Mouse (Mus musculus): ENCODE results near the gene Kcnj14. TPM values are rescaled to one million over a fixed set of nuclear protein-coding genes. Genes with fewer than 3 reads are reported as not detected.

Gene Kcnj14
- total and polyA plus RNA-seq, 2 experiments from 2014 or later = 1.00 to 1.1 TPM

- DNase-seq = no peak
These were observed 33.9 kb downstream of the Kcnj14 start for GRCm38 (mm10) chr7:45790721-45791120.

GRCm38 (mm10) chr7:45787642-45788041 lies 36.9 kb downstream of the Kcnj14 start:
- no peak for TF ChIP-seq CTCF (IDR thresholded peaks at IDR 0.05; ENCODE audit: low read depth)

More at GRCm38 (mm10) chr7:45790721-45791120, 33.9 kb downstream of the Kcnj14 start:
- Histone ChIP-seq H3K4me1 (ENCODE audit: insufficient read depth) (peaks cover 6% of the 10 kb centered on the region; the same call in 1 of the 2 replicates), H3K4me2 (ENCODE audit: low read depth) (no peak overlapping the region), H3K27me3 (ENCODE audit: insufficient read depth, low read length) (no peaks in the 10 kb centered on the region), H3K36me3 (ENCODE audit: insufficient read depth) (peaks cover 86% of the 10 kb centered on the region), H3K4me3 (ENCODE audit: low read depth, low read length) (no peak overlapping the region), H3K9me3 (ENCODE audit: low read length) (no peaks in the 10 kb centered on the region), H3K27ac (ENCODE audit: low read depth, low read length) (no peak overlapping the region), H3K9ac (no peak overlapping the region)
- 79% methylated on average over 6 of the region's 6 CpGs for WGBS
- TF ChIP-seq CTCF (IDR thresholded peaks at IDR 0.05; ENCODE audit: low read depth) = no peak
- ATAC-seq = no peak

GRCm38 (mm10) chr7:45786661-45787413 lies 37.7 kb downstream of the Kcnj14 start:
- 16% methylated on average over 17 of the region's 17 CpGs for WGBS
- H3K4me2 ChIP-seq (ENCODE audit: low read depth) = peak overlapping the region; percentile 83
- peak; percentile 71 for DNase-seq
- peaks cover 48% of the 10 kb centered on the region for H3K36me3 ChIP-seq (ENCODE audit: insufficient read depth)
- no peak for TF ChIP-seq CTCF (IDR thresholded peaks at IDR 0.05; ENCODE audit: low read depth)
- H3K27ac ChIP-seq (ENCODE audit: low read depth, low read length) = 0 out of 2 replicates have a peak overlapping the region, but pooled peaks have one; percentile 98
- H3K9ac ChIP-seq = peak overlapping the region; percentile 93
- ATAC-seq = peak; percentile 38
- no peaks in the 10 kb centered on the region for H3K27me3 ChIP-seq (ENCODE audit: insufficient read depth, low read length)
- H3K4me1 ChIP-seq (ENCODE audit: insufficient read depth) = peaks cover 12% of the 10 kb centered on the region
- no peaks in the 10 kb centered on the region for H3K9me3 ChIP-seq (ENCODE audit: low read length)
- peak overlapping the region; percentile 93 for H3K4me3 ChIP-seq (ENCODE audit: low read depth, low read length)

More at GRCm38 (mm10) chr7:45787642-45788041, 36.9 kb downstream of the Kcnj14 start:
- peaks cover 12% of the 10 kb centered on the region for H3K4me1 ChIP-seq (ENCODE audit: insufficient read depth)
- H3K4me3 ChIP-seq (ENCODE audit: low read depth, low read length) = no peak overlapping the region
- DNase-seq (no peak), ATAC-seq (no peak)
- peak overlapping the region; percentile 83 for H3K4me2 ChIP-seq (ENCODE audit: low read depth)
- H3K27me3 ChIP-seq (ENCODE audit: insufficient read depth, low read length) = no peaks in the 10 kb centered on the region
- 90% methylated on average over 22 of the region's 22 CpGs for WGBS
- H3K9me3 ChIP-seq (ENCODE audit: low read length) = no peaks in the 10 kb centered on the region
- H3K36me3 ChIP-seq (ENCODE audit: insufficient read depth) = peaks cover 55% of the 10 kb centered on the region
- no peak overlapping the region for H3K9ac ChIP-seq
- H3K27ac ChIP-seq (ENCODE audit: low read depth, low read length) = no peak overlapping the region

- Histone ChIP-seq H3K4me2 (ENCODE audit: low read depth) (peak overlapping the region; percentile 83), H3K27ac (ENCODE audit: low read depth, low read length) (peak overlapping the region; percentile 98), H3K4me3 (ENCODE audit: low read depth, low read length) (peak overlapping the region; percentile 93), H3K9ac (peak overlapping the region; percentile 93), H3K4me1 (ENCODE audit: insufficient read depth) (peaks cover 12% of the 10 kb centered on the region), H3K27me3 (ENCODE audit: insufficient read depth, low read length) (no peaks in the 10 kb centered on the region), H3K36me3 (ENCODE audit: insufficient read depth) (peaks cover 41% of the 10 kb centered on the region), H3K9me3 (ENCODE audit: low read length) (no peaks in the 10 kb centered on the region)
- under 1% methylated on average over 14 of the region's 14 CpGs for WGBS
- TF ChIP-seq CTCF (IDR thresholded peaks at IDR 0.05; ENCODE audit: low read depth) = no peak
- ATAC-seq = peak; percentile 18
- peak; percentile 78 for DNase-seq
These were observed 38.4 kb downstream of the Kcnj14 start for GRCm38 (mm10) chr7:45786136-45786578.

- peak; percentile 21; the same call in 1 of the 2 replicates for TF ChIP-seq CTCF (IDR thresholded peaks at IDR 0.05; ENCODE audit: low read depth)
- peaks cover 35% of the 10 kb centered on the region for H3K36me3 ChIP-seq (ENCODE audit: insufficient read depth)
- H3K9me3 ChIP-seq (ENCODE audit: low read length) = no peaks in the 10 kb centered on the region
- DNase-seq (peak; percentile 71), ATAC-seq (peak; percentile 25)
- H3K4me2 ChIP-seq (ENCODE audit: low read depth) = peak overlapping the region; percentile 83
- H3K27ac ChIP-seq (ENCODE audit: low read depth, low read length) = peak overlapping the region; percentile 98
- peaks cover 12% of the 10 kb centered on the region for H3K4me1 ChIP-seq (ENCODE audit: insufficient read depth)
- no peaks in the 10 kb centered on the region for H3K27me3 ChIP-seq (ENCODE audit: insufficient read depth, low read length)
- H3K4me3 ChIP-seq (ENCODE audit: low read depth, low read length) = peak overlapping the region; percentile 93
- WGBS = under 1% methylated on average over 39 of the region's 42 CpGs
- peak overlapping the region; percentile 93 for H3K9ac ChIP-seq
These were observed 39.0 kb downstream of the Kcnj14 start for GRCm38 (mm10) chr7:45785388-45786135.

GRCm38 (mm10) chr7:45784524-45785372 lies 39.8 kb downstream of the Kcnj14 start, which contains the start of gene Sult2b1:
Gene Sult2b1 (minus strand): TSS chr7:45784669.
- Histone ChIP-seq H3K9me3 (ENCODE audit: low read length) (no peaks in the 10 kb centered on the region), H3K36me3 (ENCODE audit: insufficient read depth) (peaks cover 27% of the 10 kb centered on the region), H3K27me3 (ENCODE audit: insufficient read depth, low read length) (no peaks in the 10 kb centered on the region), H3K9ac (peak within 1 kb of the TSS; percentile 93), H3K4me1 (ENCODE audit: insufficient read depth) (peaks cover 12% of the 10 kb centered on the region), H3K4me3 (ENCODE audit: low read depth, low read length) (peak within 1 kb of the TSS; percentile 93), H3K27ac (ENCODE audit: low read depth, low read length) (peak within 1 kb of the TSS; percentile 98), H3K4me2 (ENCODE audit: low read depth) (peak within 1 kb of the TSS; percentile 83)
- peak; percentile 78 for ATAC-seq
- peak; percentile 98 for DNase-seq
- WGBS = 12% methylated on average over 20 of the region's 20 CpGs
- TF ChIP-seq CTCF (IDR thresholded peaks at IDR 0.05; ENCODE audit: low read depth) = no peak

All from forebrain, postnatal 0 days (tissue).